38 mouse cellular contexts compared by ENCODE assay signal in the genomic region with DNA sequence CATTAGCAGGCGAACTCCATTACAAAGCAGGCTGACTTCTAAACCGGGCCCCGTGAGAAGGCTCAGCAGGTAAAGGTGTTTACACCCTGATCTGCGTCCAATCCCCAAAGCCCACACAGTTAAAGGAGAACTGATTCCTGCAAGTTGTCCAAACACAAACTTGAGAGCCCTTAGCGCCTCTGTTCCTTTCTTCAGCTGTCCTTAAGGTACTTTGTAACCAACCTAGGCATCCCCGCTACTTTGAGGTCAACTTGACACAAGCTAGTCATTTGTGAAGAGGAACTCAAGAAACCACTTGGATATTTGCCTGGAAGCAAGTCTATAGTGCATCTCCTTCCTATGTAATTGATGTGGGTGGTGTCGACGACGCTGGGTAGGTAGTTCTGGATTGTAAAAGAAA. TPM values are rescaled to one million over a fixed set of nuclear protein-coding genes. Genes with fewer than 3 reads are reported as not detected.
"Had no signal": no experiment of that assay in that cellular context is flagged by ENCODE, and none has a peak within 500 bp of the region (broad histone marks: within the 10 kb centered on the region; RNA-seq: fewer than 3 reads in every experiment).

No protein-coding gene starts in this region.

- ATAC-seq: hindbrain, embryonic 16.5 days; inflammation-experienced regulatory T-cells, adult 6 months; intestine, embryonic 15.5 days; intestine, postnatal 0 days; liver, embryonic 12.5 days had no signal

- H3K4me3 ChIP-seq: heart, embryonic 10.5 days; heart, embryonic 12.5 days; hindbrain, embryonic 10.5 days; hindbrain, embryonic 12.5 days; intestine, embryonic 15.5 days; layer of hippocampus, adult 2 months; left cerebral cortex, adult 2 months; limb, embryonic 10.5 days; limb, embryonic 12.5 days; liver, embryonic 12.5 days had no signal

- H3K9ac ChIP-seq: heart, embryonic 12.5 days; hindbrain, embryonic 12.5 days; hindbrain, embryonic 14.5 days; intestine, embryonic 15.5 days; limb, embryonic 12.5 days; liver, embryonic 12.5 days had no signal

- H3K27me3 ChIP-seq: heart, embryonic 12.5 days; hindbrain, embryonic 12.5 days; intestine, embryonic 15.5 days; limb, embryonic 12.5 days; liver, embryonic 12.5 days had no signal

- H3K4me1 ChIP-seq: heart, embryonic 10.5 days; heart, embryonic 12.5 days; hindbrain, embryonic 10.5 days; hindbrain, embryonic 12.5 days; intestine, embryonic 15.5 days; limb, embryonic 10.5 days; limb, embryonic 12.5 days; liver, embryonic 12.5 days had no signal

- H3K27ac ChIP-seq: heart, embryonic 10.5 days; hindbrain, embryonic 10.5 days; hindbrain, embryonic 12.5 days; hindbrain, embryonic 14.5 days; intestine, embryonic 15.5 days; layer of hippocampus, adult 2 months; left cerebral cortex, adult 2 months; limb, embryonic 10.5 days; limb, embryonic 12.5 days; liver, embryonic 12.5 days had no signal

- DNase-seq: gastrocnemius, postnatal 14 days; gastrocnemius, postnatal 36 days; heart, adult 18-20 months; heart, postnatal 10 days; heart, postnatal 4 days; kidney, adult 18-20 months; kidney, adult 8-10 months; kidney, postnatal 10 days; kidney, postnatal 25 days; kidney, postnatal 4 days had no signal

- H3K9me3 ChIP-seq: heart, embryonic 10.5 days; heart, embryonic 12.5 days; hindbrain, embryonic 10.5 days; hindbrain, embryonic 12.5 days; intestine, embryonic 15.5 days; limb, embryonic 10.5 days; limb, embryonic 12.5 days; liver, embryonic 12.5 days had no signal

RNA-seq across cellular contexts. Expression of gene Ldhc, which starts 3.6 kb away (rescaled TPM):
- total RNA-seq: gastrocnemius, adult 18-20 months; gastrocnemius, adult 8-10 months; gastrocnemius, postnatal 14 days; gastrocnemius, postnatal 36 days; heart, adult 18-20 months; heart, adult 8-10 months; heart, postnatal 10 days; heart, postnatal 25 days; heart, postnatal 4 days; layer of hippocampus, adult 2 months; layer of hippocampus, postnatal 10 days; layer of hippocampus, postnatal 25 days; left cerebral cortex, adult 2 months; left cerebral cortex, postnatal 14 days; left cerebral cortex, postnatal 36 days; liver, adult 2 months had no signal
- polyA plus RNA-seq: heart, embryonic 12.5 days; heart, embryonic 14.5 days; heart, embryonic 16.5 days; hindbrain, embryonic 10.5 days; hindbrain, embryonic 12.5 days; inflammation-experienced regulatory T-cells, adult 6 months; intestine, embryonic 15.5 days; intestine, postnatal 0 days; kidney, embryonic 14.5 days; kidney, embryonic 16.5 days; limb, embryonic 12.5 days; limb, embryonic 14.5 days; liver, adult 2 months had no signal
